Mouse (Mus musculus): Measurements from ENCODE around the gene Dclk2. TPM values are rescaled to one million over a fixed set of nuclear protein-coding genes. Genes with fewer than 3 reads are reported as not detected.
A peak's percentile ranks its signal among the peaks of the same experiment; 100 is the strongest.

Dclk2 gene
- polyA plus RNA-seq, 1 experiment from 2014 or later, result 32.5 TPM

- H3K4me2 ChIP-seq (replicated peaks; ENCODE audit: low read depth, low read length), result no peak overlapping the region
- ATAC-seq (ENCODE audit: low FRiP score) (no peak), DNase-seq (ENCODE audit: low spot score) (no peak)
- 36% methylated on average over 7 of the region's 7 CpGs for WGBS
- H3K4me3 ChIP-seq (ENCODE audit: low read depth, low read length), result no peak overlapping the region
- H3K9me3 ChIP-seq (ENCODE audit: control insufficient read depth, low read length), result no peaks in the 10 kb centered on the region
- H3K9ac ChIP-seq (ENCODE audit: low read depth, low read length), result peak overlapping the region; percentile 34; the same call in 1 of the 2 replicates
- H3K4me1 ChIP-seq (replicated peaks; ENCODE audit: control insufficient read depth, insufficient read depth, low read length), result no peaks in the 10 kb centered on the region; the same call in 1 of the 2 replicates
- no peaks in the 10 kb centered on the region for H3K27me3 ChIP-seq (ENCODE audit: control insufficient read depth, insufficient read depth, low read length)
- H3K27ac ChIP-seq (ENCODE audit: low read depth, low read length), result 0 out of 2 replicates have a peak overlapping the region, but pooled peaks have one; percentile 20
- H3K36me3 ChIP-seq (ENCODE audit: control insufficient read depth, insufficient read depth, low read length), result no peaks in the 10 kb centered on the region
These were observed 170.0 kb downstream of the Dclk2 start for GRCm38 (mm10) chr3:86750652-86751051.

GRCm38 (mm10) chr3:86745769-86746512 is 174.7 kb downstream of the Dclk2 start:
- H3K4me2 ChIP-seq (replicated peaks; ENCODE audit: low read depth, low read length), result no peak overlapping the region
- no peak overlapping the region for H3K9ac ChIP-seq (ENCODE audit: low read depth, low read length)
- no peaks in the 10 kb centered on the region for H3K9me3 ChIP-seq (ENCODE audit: control insufficient read depth, low read length)
- DNase-seq (ENCODE audit: low spot score) (no peak), ATAC-seq (ENCODE audit: low FRiP score) (peak; percentile 51; the same call in 1 of the 2 replicates)
- WGBS, result 66% methylated on average over 10 of the region's 10 CpGs
- no peak overlapping the region for H3K4me3 ChIP-seq (ENCODE audit: low read depth, low read length)
- H3K4me1 ChIP-seq (replicated peaks; ENCODE audit: control insufficient read depth, insufficient read depth, low read length), result no peaks in the 10 kb centered on the region; the same call in 1 of the 2 replicates
- H3K27me3 ChIP-seq (ENCODE audit: control insufficient read depth, insufficient read depth, low read length), result no peaks in the 10 kb centered on the region
- no peaks in the 10 kb centered on the region for H3K36me3 ChIP-seq (ENCODE audit: control insufficient read depth, insufficient read depth, low read length)
- no peak overlapping the region; the same call in 1 of the 2 replicates for H3K27ac ChIP-seq (ENCODE audit: low read depth, low read length)

- Histone ChIP-seq H3K9ac (ENCODE audit: low read depth, low read length) (no peak overlapping the region), H3K27ac (ENCODE audit: low read depth, low read length) (no peak overlapping the region), H3K4me1 (replicated peaks; ENCODE audit: control insufficient read depth, insufficient read depth, low read length) (no peaks in the 10 kb centered on the region; the same call in 1 of the 2 replicates), H3K4me2 (replicated peaks; ENCODE audit: low read depth, low read length) (no peak overlapping the region), H3K27me3 (ENCODE audit: control insufficient read depth, insufficient read depth, low read length) (no peaks in the 10 kb centered on the region), H3K9me3 (ENCODE audit: control insufficient read depth, low read length) (no peaks in the 10 kb centered on the region), H3K36me3 (ENCODE audit: control insufficient read depth, insufficient read depth, low read length) (no peaks in the 10 kb centered on the region), H3K4me3 (ENCODE audit: low read depth, low read length) (no peak overlapping the region)
- WGBS, result 76% methylated on average over 4 of the region's 4 CpGs
- ATAC-seq (ENCODE audit: low FRiP score) (no peak), DNase-seq (ENCODE audit: low spot score) (no peak)
These were observed 175.3 kb downstream of the Dclk2 start for GRCm38 (mm10) chr3:86745348-86745747.

- no peak overlapping the region for H3K27ac ChIP-seq (ENCODE audit: low read depth, low read length)
- 89% methylated on average over 4 of the region's 4 CpGs for WGBS
- DNase-seq (ENCODE audit: low spot score) (no peak), ATAC-seq (ENCODE audit: low FRiP score) (no peak)
- H3K4me2 ChIP-seq (replicated peaks; ENCODE audit: low read depth, low read length), result no peak overlapping the region
- H3K9ac ChIP-seq (ENCODE audit: low read depth, low read length), result no peak overlapping the region
- H3K9me3 ChIP-seq (ENCODE audit: control insufficient read depth, low read length), result no peaks in the 10 kb centered on the region
- H3K27me3 ChIP-seq (ENCODE audit: control insufficient read depth, insufficient read depth, low read length), result no peaks in the 10 kb centered on the region
- no peak overlapping the region for H3K4me3 ChIP-seq (ENCODE audit: low read depth, low read length)
- H3K4me1 ChIP-seq (replicated peaks; ENCODE audit: control insufficient read depth, insufficient read depth, low read length), result no peaks in the 10 kb centered on the region
- no peaks in the 10 kb centered on the region for H3K36me3 ChIP-seq (ENCODE audit: control insufficient read depth, insufficient read depth, low read length)
These were observed 180.9 kb downstream of the Dclk2 start for GRCm38 (mm10) chr3:86739745-86740144.

GRCm38 (mm10) chr3:86738831-86739230 is 181.8 kb downstream of the Dclk2 start:
- no peaks in the 10 kb centered on the region for H3K4me1 ChIP-seq (replicated peaks; ENCODE audit: control insufficient read depth, insufficient read depth, low read length)
- H3K36me3 ChIP-seq (ENCODE audit: control insufficient read depth, insufficient read depth, low read length), result no peaks in the 10 kb centered on the region
- H3K9ac ChIP-seq (ENCODE audit: low read depth, low read length), result no peak overlapping the region
- H3K9me3 ChIP-seq (ENCODE audit: control insufficient read depth, low read length), result no peaks in the 10 kb centered on the region
- no peak for DNase-seq (ENCODE audit: low spot score)
- H3K27ac ChIP-seq (ENCODE audit: low read depth, low read length), result no peak overlapping the region
- H3K4me3 ChIP-seq (ENCODE audit: low read depth, low read length), result no peak overlapping the region
- 77% methylated on average over 3 of the region's 3 CpGs for WGBS
- no peak for ATAC-seq (ENCODE audit: low FRiP score)
- H3K4me2 ChIP-seq (replicated peaks; ENCODE audit: low read depth, low read length), result no peak overlapping the region
- H3K27me3 ChIP-seq (ENCODE audit: control insufficient read depth, insufficient read depth, low read length), result no peaks in the 10 kb centered on the region

Other genes with a start within 250 kb of the Dclk2 start
- 36.0 and 37.2 TPM in 2 replicates for gene Cd1d1, start 78.6 kb upstream of the Dclk2 start, polyA plus RNA-seq (2014; fragmentation: Nextera tagmentation; extraction: Ambion mirVana)

All from hindbrain, embryonic 11.5 days (tissue).